Mouse (Mus musculus) B cell, adult 2 months (primary cell): ENCODE measurements at regions not wholly inside any gene's neighbourhood (a gene's known extent, or its start where the extent isn't known, plus 50 kb on each side); places are given as distances from the start of the nearest gene placed in this dataset.
"Not testable (repeated sequence)": the region's sequence is repeated elsewhere in the genome, so short reads cannot be mapped to it uniquely, and the experiment has no call there.

ENCODE experiments used
- DNase-seq, 2 experiments: peaks; one replicate each; pipeline ENCODE4 v3.0.0; 2022

DNA sequence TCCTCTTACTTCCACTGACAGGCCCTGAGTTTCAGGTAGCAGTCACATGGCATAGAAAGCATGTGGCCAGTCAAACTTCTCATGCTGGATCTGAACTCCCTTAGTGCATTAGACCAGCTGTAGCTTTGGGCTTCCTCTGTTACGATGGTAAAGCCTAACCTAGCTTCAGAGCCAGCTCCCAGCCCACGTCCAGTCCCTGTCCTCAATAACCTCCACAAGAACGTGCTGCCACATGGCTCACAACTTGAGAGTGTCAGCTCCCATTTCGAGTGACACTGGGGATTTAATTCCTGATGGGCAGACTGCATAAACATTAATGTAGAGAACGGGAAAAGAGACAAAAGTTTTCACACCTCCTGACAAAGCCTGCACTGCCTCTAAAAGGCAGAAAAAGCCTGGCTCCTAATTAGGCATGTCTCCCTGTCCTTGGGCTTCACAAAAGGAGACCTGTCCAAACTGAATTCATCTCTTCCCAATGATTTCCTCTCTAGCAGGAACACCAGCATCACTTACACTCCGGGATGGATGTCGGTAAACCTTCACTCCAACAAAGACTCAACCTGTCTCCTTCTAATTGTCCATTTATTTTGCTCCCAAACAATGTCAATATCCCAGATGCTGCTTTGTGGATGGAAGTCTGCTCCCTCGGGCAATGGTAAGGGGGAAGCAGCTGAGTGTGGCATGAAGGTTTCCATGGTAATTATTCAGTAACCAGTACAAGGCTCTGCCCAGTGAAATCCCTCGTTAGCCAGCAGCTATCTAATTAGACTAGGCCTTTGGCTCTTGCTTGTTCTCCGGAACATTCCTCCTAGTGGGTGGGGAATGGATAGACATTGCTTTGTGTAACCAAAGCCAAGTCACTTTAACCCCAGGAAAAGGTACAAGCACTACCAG lies 408.1 kb upstream of the Kdm8 start:
- no peak for DNase-seq

DNA sequence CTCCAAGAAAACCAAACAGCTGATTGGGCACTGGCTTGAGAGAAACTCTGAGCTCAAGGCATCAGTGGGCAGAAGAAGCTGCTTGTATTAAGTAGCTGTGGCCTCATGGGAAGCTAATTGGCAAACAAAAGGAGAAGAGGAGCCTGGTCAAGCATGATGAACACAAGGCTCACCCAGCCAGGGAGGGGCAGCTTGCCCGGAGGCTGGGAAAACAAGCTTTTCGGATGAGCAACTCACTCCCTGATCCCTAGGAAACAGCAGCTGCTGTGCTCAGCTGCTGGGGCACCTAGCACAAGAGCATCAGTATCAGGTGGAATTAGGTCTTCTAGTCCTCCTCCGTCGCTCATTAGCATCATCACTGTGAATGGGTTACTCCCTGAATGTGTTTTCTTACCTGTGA lies 405.6 kb upstream of the Kdm8 start:
- DNase-seq = no peak

GRCm38 (mm10) chr7:125055951-125056625 lies 388.4 kb upstream of the Kdm8 start:
- no peak for DNase-seq

DNA sequence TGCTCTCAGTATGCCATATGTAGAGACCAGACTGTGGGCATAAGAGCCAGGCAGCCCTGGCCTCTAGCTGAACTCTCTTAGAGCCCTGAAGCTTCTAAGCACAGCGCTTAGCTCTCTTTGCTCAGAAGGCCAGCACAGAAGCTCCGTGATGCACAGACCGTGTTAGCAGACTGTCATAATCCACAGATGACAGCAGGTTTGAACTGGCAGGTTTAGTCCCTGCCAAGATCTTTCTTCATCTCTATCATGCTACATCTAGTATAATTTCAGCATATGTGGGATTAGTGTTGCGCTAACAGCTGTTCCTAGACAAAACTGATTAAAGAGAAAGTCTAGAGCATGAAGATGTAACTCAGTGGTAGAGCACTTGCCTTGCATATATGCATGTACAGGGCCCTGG lies 342.0 kb upstream of the Kdm8 start:
- no peak for DNase-seq

- no peak for DNase-seq
These were observed 340.5 kb upstream of the Kdm8 start for GRCm38 (mm10) chr7:125104011-125104410.

GRCm38 (mm10) chr7:125112820-125113273 lies 331.6 kb upstream of the Kdm8 start:
- no peak for DNase-seq

DNA sequence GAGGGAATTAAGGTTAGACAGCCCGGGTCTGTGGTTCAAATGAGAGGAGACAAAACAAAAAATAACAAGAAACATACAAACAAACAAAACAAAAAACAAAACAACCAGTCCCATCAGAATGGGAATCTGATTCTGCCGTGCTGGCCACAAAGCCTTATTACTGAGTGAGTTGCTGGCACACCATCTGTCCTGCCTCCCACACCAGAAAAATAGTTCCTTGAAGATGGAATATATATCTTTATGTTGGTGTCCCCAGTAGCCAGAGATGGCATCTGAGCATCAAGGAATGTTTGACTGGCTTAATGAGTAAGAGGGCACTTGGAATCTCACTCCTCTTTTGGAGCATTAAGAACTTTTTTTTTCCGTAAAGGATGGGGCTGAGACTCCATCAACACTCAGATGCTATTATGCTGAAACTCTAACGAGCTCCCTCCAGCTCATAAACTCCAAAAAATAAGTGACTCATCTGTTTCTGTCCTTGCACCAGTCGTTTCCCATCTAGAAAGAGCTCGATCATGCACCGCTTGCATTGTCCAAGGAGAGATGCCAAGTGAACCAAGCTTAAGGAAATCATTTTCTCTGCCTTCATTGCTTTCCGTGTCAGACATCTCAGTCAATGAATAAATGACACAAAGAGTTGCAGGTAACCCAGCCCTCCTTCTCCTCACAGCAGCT lies 329.0 kb upstream of the Kdm8 start:
- no peak for DNase-seq

GRCm38 (mm10) chr7:125117173-125117572 lies 327.3 kb upstream of the Kdm8 start:
- no peak for DNase-seq

- no peak for DNase-seq
These were observed 315.3 kb upstream of the Kdm8 start for GRCm38 (mm10) chr7:125129187-125129586.

- DNase-seq = no peak
These were observed 312.5 kb upstream of the Kdm8 start for GRCm38 (mm10) chr7:125131968-125132367.

DNA sequence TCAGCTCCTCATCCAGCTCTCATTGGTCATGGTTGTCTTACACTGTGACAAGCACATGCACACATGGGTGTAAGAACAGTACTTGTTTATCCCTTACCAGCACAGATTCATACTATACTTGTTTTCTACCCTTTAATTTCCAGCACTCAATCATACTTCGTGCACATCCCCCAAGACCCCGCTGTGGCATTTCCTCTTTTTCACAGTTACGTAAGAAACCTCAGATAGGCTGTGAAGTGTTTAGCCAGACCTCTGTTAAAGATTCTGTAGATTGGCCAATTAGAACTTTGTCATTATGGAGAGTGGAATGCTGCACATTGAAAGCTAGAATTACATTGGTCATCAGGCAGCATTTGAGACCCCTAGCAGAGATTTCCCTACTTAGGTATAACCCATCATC lies 305.9 kb upstream of the Kdm8 start:
- DNase-seq = no peak

DNA sequence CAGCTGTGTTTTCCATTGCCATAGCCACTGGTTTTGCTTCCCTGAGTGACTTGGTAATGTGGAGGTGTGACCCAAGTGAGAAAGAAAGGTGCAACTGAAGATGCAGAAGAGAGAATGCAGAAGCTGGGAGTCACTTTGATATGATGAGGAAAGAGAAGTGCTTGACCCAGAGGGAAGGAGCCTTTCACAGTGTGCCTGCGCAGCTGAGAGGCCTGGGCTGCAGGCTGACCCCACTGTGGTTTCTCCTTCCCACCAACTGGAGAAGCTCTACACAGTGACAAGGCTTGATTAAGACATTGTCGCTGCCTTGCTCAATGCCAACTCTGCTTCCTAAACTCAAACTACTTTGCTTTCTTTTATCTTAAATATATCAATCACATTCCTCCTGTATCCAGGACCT lies 305.3 kb upstream of the Kdm8 start:
- DNase-seq = no peak

DNA sequence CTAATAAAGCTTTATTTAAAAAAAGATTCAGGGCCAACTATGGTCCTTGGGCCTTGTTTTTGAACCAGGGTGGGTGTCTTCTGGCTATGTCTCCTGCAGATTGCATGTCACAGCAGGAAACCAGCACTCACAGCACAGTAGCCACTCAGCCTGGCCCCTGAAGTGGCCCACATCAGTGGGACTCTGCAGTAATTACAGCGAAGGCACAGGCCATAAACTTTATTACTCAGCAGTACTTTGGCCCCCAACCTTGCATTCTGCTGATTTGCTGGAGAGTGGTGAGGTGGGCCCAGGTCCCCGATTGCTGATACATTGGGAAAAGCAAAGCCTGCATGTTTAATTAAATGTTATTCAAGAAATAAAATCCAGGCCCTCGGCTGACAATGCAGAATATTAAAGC lies 303.6 kb upstream of the Kdm8 start:
- no peak for DNase-seq

GRCm38 (mm10) chr7:125141864-125142263 lies 302.6 kb upstream of the Kdm8 start:
- no peak for DNase-seq

GRCm38 (mm10) chr7:125146025-125146424 lies 298.5 kb upstream of the Kdm8 start:
- no peak for DNase-seq

DNA sequence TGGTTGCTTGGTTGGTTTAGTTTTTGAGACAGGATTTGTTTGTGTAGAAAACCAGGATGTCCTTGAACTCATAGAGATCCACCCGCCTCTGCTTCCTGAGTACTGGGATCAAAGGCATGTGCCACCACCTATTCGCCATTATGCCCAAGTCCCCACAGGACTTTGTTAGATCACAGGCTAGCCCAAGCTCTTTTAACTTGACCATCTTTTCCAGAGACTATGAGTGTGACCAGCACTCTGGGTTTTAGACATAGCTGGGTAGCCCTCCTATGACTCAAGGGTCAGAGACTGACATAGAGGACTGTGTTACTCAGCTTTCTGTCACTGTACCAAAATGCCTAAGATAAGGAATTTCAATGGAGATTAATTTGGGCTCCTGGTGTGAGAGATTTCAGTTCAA lies 295.3 kb upstream of the Kdm8 start:
- no peak for DNase-seq

DNA sequence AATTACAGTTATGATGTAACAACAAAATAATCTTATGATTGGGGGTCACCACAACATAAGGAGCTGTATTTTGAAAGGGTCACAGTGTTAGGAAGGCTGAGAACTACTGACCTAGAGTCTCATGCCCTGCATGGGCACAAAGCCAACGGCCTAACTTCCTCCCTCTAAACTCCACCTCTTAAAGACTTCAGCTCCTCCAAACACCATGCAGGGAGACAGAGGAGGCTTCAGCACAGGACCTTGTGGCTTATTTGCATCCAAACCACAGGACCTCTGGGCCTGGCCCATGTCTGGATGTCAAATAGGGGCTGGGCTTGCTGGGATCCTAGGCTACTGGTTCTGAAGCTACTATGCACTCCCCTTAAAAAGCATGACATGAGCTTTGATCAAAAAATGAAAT lies 294.7 kb upstream of the Kdm8 start:
- no peak for DNase-seq

GRCm38 (mm10) chr7:125152281-125152680 lies 292.2 kb upstream of the Kdm8 start:
- no peak for DNase-seq

DNA sequence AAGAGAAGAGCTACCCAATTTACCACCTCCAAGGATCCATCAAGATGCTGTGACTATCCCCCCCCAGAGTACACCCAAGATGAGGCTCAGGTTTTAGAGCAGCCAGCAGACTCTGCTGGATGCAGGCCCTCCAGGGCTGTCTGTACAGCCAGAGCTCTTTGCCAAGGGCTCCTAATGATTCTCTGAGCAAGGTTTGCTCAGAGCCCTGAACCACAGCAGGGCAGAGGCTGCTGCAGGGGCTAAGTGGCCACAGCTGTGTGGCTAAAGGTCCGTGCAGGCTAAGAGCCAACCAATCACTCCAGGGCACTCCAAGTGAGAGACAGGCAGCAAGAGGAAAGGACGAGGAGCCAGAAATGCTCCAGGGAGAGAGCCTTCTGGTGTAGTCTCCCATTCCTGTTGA lies 289.2 kb upstream of the Kdm8 start:
- DNase-seq = no peak

DNA sequence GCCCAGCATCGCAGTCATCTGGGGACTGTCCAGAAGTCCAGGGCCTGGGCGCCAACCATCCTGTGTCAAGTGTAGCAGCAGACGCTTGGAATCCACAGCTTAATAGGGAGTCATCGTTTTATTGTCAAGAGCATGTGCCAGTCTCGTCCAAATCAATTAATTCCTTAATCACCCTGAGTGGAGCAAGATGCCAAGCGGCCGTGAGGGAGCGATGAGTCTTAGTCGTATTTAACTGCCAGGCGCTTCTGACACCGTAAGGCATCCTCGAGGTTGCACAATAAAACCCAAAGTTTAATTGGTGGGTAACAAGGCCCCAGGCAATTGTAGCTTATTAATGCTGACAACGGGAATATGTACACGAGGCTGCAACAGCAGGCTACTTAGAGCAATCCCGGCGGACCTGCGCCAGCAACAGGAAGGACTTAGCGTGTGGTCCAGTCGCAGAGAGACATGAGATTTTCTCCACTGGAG lies 277.6 kb upstream of the Kdm8 start:
- DNase-seq = no peak

DNA sequence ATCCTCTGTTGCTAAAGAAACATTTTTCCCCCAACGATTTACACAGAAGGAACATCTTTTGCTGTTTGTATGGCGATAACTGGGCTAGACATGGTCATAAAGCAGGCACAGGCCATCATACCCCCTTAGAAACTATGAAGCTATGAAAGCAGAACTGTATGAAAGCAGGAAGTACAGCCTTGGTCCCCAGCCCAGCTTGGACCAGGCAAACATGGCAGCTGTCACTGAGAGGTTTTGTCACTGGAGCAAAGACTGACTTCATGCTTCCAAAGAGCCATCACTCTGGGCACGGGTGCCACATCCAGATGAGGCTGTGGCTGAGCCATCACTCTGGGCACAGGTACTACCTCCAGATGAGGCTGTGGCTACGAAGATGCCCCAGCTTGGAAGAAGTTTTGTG lies 276.8 kb upstream of the Kdm8 start:
- no peak for DNase-seq

DNA sequence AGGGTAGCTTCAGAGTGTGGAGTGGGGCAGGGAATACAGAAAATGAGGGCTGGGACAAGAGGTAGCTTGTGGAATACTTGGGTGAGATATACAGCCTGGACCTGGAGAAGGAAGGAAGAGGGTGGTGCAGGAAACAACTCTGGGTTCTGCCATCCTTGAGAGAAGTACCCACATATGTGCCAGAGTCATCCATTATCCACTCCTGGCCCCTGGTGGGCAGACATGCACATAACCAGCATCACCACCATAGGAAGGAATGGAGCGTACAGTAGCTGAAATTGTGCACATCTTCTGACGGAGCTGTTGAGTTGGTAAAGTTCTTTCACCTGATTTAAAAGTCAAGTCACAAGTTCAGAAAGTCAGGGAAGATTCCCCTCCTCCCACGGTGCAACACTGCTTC lies 262.9 kb upstream of the Kdm8 start:
- DNase-seq = no peak

- DNase-seq = no peak
These were observed 262.2 kb upstream of the Kdm8 start for GRCm38 (mm10) chr7:125182266-125182665.

- DNase-seq = not testable (repeated sequence)
These were observed 261.5 kb upstream of the Kdm8 start for GRCm38 (mm10) chr7:125183011-125183410.
